Mouse (Mus musculus) hindlimb bud, embryonic 11.5 days (tissue): ENCODE data around the gene Plpp6.

Source experiments
- DNase-seq: peaks from one replicate; pipeline ENCODE4 v3.0.0-alpha.2; 2012; ENCODE audit warnings: low read depth, low spot score; ENCODE audit errors: extremely low spot score

Gene Plpp6

DNA sequence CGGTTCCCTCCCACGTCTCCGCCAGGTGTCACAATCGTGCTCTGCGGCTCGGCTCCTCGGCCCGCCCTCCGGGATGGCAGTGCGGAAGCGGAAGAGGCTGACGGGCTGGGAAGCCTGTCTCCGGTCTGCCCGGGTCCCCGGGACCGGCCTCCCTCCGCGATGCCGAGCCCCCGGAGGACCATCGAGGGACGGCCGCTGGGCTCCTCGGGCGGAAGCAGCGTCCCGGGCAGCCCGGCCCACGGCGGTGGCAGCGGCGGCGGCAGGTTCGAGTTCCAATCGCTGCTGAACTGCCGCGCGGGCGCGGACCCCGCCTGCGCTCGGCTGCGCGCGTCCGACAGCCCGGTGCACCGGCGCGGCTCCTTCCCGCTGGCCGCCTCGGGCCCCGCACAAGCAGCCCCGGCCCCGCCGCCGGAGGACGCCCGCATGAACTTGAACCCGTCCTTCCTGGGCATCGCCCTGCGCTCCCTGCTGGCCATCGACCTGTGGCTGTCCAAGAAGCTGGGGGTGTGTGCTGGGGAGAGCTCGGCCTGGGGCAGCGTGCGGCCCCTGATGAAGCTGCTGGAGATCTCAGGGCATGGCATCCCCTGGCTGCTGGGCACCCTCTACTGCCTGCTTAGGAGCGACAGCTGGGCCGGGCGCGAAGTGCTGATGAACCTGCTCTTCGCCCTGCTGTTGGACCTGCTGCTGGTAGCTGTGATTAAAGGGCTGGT, at the start of gene Plpp6:
Plpp6 (plus strand) TSS at position 112 of the 710 bp plus-strand sequence.
- DNase-seq: no peak

DNA sequence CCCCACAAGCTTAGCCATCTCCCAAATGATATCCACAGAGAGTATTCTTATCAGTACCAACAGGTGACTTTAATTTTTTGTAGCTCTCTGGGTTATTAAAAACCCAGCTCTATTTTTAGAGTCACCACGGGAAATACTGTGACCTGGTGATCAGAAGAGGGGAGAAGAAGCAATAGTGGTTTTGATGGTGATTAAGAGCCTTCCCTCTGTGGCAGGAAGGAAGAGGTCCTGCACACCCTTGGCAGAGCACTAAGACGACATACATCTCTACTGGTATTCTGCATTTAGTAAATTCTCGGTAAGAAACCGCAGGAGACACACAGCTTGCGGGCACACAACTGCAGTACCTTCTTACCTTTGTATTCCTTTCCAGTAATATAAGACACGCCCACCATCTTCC, 49.2 kb upstream of the Plpp6 start:
- no peak for DNase-seq

DNA sequence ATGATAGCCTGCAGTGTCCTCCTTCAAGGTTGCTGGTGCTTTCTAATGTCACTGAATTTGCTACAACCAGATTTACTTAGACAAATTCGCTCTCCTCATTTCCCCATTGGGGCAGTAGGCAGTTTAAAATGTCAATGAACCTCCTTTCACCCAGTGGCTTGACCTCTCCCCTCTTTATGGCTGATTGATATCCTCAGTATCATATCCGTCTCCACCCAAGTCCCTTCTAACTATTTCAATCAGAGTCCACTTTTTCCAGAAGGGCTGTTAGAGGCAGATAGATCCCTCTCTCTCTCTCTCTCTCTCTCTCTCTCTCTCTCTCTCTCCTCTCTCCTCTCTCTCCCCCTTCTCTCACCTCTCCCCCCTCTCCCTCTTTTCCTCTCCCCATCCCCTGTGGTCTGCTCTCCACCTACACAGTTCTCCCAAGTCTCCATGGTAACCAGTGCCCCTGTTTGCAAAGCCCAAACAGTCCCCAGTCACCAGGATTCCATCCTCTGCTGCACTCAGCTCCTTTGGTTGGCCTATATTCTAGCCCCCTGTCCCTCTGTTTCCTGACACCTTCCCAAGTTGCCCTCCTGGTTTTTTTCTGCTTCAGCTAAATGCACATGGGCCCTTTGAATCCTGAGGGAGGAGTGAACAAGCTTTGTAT, 48.0 kb upstream of the Plpp6 start:
- no peak for DNase-seq

DNA sequence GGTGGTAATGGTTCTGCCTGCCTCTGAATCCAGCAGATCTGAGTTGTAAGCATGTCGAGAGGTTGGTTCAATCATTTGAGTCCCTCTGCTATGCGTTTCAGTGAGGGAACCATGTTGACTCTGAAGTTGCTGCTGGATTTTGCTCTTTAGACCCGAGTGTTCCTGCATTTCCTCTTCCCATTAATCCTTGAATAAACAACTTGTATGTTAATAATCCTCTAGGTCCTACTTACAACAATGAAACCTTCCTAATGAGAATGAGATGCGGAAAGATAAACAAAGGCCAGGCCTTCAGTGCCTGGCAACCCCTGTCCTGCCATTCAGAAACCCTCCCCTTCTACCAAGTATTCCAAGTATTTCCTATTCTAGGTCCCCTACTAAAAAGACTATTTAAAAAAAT, 47.3 kb upstream of the Plpp6 start:
- DNase-seq: no peak

- no peak for DNase-seq
These were observed 45.9 kb upstream of the Plpp6 start for GRCm38 (mm10) chr19:28917839-28918238.

DNA sequence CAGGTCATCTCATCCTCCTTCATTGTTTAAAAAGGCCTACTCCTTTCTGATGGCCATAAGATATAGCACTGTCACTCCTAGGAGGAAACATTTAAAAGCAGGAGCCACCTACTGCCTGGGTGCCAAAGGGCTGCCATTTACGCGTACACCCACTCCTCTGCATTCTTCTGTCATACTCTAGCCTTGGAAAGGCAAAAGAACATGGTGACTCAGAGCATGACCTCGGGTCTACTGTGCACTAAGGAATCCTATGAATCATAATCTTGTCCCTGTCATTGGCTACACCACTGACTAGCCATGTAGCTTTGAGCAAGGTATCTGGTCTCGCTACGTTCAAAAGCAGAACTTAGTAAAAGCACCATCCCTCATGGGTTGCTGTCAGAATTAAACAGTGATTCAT, 37.4 kb upstream of the Plpp6 start:
- DNase-seq: no peak

DNA sequence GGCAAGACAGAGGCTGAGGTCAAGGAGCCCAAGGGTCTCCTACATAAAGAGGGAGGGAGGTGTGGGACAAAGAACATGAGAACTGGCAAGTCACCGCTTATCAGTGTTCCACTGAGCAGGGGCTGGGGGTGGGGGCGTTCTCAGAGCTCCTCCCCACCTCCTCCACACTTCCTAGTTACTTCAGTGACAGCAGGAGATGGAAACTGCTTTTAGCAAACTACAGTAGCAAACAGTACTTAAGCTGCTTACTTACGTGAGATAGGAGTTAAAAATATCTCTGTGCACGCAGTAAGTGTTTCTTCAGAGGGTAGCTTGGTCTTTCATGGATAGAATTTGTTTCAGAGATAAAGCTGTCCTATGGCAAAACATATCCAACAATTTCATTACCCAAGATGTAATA, 36.4 kb upstream of the Plpp6 start:
- no peak for DNase-seq

DNA sequence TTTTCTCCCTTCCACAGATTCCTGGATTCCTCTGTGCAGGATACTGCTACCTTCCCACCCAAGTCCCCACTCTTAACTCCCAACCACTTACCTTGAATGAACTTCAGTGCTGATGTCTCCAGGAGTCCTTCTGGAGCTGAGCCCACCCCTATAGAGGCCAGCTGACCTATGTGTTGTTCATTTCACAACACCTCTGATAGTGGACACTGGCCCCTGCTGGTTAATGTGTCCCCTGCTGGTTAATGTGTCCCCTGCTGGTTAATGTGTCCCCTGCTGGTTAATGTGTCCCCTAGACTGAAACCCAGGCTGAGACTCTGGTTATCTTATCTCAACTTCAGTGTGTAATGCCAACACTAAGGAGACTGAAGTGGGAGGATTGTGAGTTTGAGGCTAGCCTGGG, 34.7 kb upstream of the Plpp6 start:
- DNase-seq: no peak

DNA sequence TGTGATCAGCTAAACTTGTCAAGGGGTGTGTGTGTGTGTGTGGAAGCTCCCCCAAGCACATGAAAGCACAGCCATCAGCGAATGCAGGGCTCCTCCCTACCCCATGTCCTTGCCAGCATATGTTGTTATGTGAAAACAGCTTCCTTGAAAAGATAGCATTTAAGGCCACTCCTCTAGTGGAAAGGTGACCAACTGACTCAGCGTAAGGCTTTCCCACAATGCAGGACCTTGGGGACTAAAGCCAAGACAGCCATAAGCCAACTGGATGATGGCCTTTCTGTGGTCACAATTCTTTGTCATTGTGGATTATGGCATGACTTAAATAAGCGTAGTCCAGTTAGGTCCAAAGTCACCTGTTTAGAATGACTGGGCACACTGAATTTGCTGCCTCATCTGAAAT, 28.9 kb upstream of the Plpp6 start:
- no peak for DNase-seq

DNA sequence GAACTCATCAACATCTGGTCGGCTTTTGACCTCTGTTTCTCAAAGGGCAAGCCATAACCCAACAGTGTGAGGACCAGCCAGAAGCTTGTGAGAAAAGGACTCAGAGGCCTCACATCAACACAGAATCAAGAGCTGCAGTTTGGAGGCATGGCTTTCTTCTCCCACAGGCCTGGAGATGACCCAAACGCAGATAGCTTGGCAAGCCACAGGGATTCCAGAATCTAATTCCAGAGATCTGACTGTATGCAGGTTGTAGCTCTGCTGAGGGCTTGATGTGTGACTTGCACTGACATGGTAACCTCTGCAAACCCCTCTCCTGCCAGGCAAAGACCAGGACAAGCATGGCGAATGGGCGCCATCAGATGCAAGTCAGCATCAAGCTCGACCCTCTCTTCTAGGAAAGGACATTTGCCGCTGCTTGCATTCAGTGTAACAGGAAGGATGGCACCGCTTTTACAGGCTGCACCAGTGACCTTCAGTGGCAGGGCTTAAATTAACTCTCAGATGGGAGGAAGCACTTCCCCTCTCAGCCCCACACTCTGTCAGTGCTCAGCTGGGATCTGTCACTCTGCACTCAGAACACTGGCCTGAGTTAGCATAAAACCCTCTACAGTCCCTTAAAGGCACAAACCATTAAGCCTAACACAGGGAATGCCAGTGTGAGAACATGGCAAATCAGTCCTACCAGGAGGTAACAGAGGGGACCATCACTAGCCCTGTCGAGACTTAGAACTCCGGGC, 23.4 kb upstream of the Plpp6 start:
- no peak for DNase-seq

GRCm38 (mm10) chr19:28941271-28941670, 22.5 kb upstream of the Plpp6 start:
- no peak for DNase-seq

- DNase-seq: no peak
These were observed 17.0 kb upstream of the Plpp6 start for GRCm38 (mm10) chr19:28946782-28947181.

DNA sequence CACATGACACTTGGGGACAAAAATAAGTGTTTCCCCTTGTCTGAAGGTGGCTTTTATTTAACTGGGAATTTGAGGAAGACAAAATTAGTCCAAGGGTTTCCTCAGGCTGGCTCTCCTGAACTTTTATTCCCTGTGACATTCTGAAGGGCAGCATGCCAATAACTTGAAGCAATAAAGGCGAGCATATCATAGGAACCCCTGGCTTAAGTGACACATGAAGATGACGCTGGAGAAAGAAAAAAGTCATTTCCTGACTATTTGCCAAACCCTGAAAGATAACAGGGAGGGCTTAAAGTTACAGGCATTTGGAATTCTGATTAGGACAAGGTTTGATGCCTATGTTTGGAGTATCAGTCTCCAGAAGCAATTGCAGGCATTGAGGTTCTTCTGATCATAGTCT, 16.4 kb upstream of the Plpp6 start:
- DNase-seq: no peak

GRCm38 (mm10) chr19:28951251-28951650, 12.5 kb upstream of the Plpp6 start:
- DNase-seq: no peak

DNA sequence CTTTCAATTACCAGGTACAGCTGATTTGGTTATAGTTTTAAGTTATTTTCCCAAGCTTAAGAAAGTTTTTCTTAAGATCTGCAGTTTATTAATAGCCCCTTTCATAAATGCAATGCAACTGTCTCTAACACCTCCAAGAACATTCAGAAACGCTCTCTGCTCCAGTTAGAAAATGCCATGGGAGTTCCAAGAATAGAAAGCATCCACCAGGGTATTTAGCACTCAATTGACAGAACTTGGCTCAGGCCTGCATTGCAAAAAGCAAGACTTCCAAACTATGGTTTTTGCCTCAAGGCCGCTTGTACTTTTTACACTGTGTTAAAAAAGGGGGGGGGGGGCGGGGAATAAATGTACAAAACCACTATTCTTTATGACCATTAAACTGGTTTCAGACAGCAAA, 640 bp upstream of the Plpp6 start:
- DNase-seq: no peak

DNA sequence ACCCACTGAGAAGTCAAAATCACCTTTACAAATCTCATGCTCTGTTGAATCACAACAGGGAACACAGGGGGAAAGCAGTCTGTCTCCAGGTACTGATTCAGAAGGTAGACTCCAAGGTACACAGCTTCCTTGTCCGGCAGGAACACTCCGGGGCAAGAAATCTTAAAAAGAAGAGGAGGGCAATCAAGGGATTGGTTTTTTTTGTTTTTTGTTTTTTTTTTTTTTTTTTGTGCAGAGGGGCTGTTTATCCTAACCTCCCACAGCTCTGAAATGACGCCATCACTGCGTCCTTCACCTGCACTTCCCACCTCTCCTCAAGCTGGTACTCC, 276 bp upstream of the Plpp6 start:
- DNase-seq: no peak

GRCm38 (mm10) chr19:28964552-28964903, 775 bp downstream of the Plpp6 start:
- no peak for DNase-seq

- no peak for DNase-seq
These were observed 3.9 kb downstream of the Plpp6 start, which contains the start of gene 4430402I18Rik for GRCm38 (mm10) chr19:28967652-28968051. Gene 4430402I18Rik (minus strand): TSS chr19:28967800.

DNA sequence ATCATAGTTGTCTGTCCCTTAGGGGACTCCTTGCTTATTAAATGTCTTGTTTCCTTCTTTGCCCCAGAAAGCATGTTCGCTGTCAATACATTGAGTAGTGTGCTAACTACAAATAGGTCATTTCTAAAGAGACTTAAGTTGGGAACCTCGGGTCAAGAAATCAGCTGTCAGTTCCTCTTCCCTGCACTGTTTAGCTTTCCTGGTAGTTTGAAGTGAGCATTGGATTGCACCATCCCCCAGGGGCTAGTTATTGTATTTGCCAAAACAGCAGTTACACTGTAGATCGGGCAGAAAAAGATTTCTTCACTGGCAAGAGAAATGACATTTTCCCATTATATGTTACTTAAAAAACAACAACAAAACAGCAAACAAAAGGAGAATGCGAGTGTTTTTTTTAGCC, 4.4 kb downstream of the Plpp6 start:
- no peak for DNase-seq

- no peak for DNase-seq
These were observed 5.5 kb downstream of the Plpp6 start for GRCm38 (mm10) chr19:28969231-28969630.

- no peak for DNase-seq
These were observed 6.5 kb downstream of the Plpp6 start for GRCm38 (mm10) chr19:28970251-28970650.

GRCm38 (mm10) chr19:28974862-28975611, 11.3 kb downstream of the Plpp6 start:
- DNase-seq: no peak
